Mouse (Mus musculus): ENCODE measurements around the gene Stk11ip. TPM values are rescaled to one million over a fixed set of nuclear protein-coding genes. Genes with fewer than 3 reads are reported as not detected.

The Stk11ip gene
- polyA plus RNA-seq, 1 experiment from 2014 or later, result 11.3 TPM

- 59% methylated on average over 7 of the region's 7 CpGs for WGBS
- Histone ChIP-seq H3K9ac (no peak overlapping the region), H3K27ac (replicated peaks) (no peak overlapping the region), H3K9me3 (no peaks in the 10 kb centered on the region), H3K36me3 (no peaks in the 10 kb centered on the region), H3K27me3 (replicated peaks) (no peaks in the 10 kb centered on the region), H3K4me2 (no peak overlapping the region), H3K4me3 (no peak overlapping the region), H3K4me1 (no peaks in the 10 kb centered on the region)
- ATAC-seq (ENCODE audit: extremely low read depth, insufficient number of reproducible peaks, low FRiP score, low TSS enrichment), result no peak
Measured at GRCm38 (mm10) chr1:75581936-75582624, 60.8 kb downstream of the Stk11ip start.

GRCm38 (mm10) chr1:75582625-75582956 is 61.3 kb downstream of the Stk11ip start:
- Histone ChIP-seq H3K9ac (no peak overlapping the region), H3K4me2 (no peak overlapping the region), H3K36me3 (no peaks in the 10 kb centered on the region), H3K27ac (replicated peaks) (no peak overlapping the region), H3K4me3 (no peak overlapping the region), H3K27me3 (replicated peaks) (no peaks in the 10 kb centered on the region), H3K4me1 (peaks cover 4% of the 10 kb centered on the region), H3K9me3 (no peaks in the 10 kb centered on the region)
- ATAC-seq (ENCODE audit: extremely low read depth, insufficient number of reproducible peaks, low FRiP score, low TSS enrichment), result no peak
- 75% methylated on average over 5 of the region's 5 CpGs for WGBS

GRCm38 (mm10) chr1:75583034-75583433 is 61.7 kb downstream of the Stk11ip start:
- 67% methylated on average over 10 of the region's 10 CpGs for WGBS
- Histone ChIP-seq H3K4me1 (peaks cover 8% of the 10 kb centered on the region), H3K27me3 (replicated peaks) (no peaks in the 10 kb centered on the region), H3K27ac (replicated peaks) (no peak overlapping the region), H3K9ac (no peak overlapping the region), H3K4me2 (no peak overlapping the region), H3K4me3 (no peak overlapping the region), H3K9me3 (no peaks in the 10 kb centered on the region), H3K36me3 (no peaks in the 10 kb centered on the region)
- no peak for ATAC-seq (ENCODE audit: extremely low read depth, insufficient number of reproducible peaks, low FRiP score, low TSS enrichment)

- Histone ChIP-seq H3K27ac (replicated peaks) (no peak overlapping the region), H3K4me3 (no peak overlapping the region), H3K9me3 (no peaks in the 10 kb centered on the region), H3K27me3 (replicated peaks) (peaks cover 3% of the 10 kb centered on the region; the same call in 1 of the 2 replicates), H3K9ac (no peak overlapping the region), H3K36me3 (no peaks in the 10 kb centered on the region), H3K4me1 (peaks cover 32% of the 10 kb centered on the region), H3K4me2 (no peak overlapping the region)
- no peak for ATAC-seq (ENCODE audit: extremely low read depth, insufficient number of reproducible peaks, low FRiP score, low TSS enrichment)
- 70% methylated on average over 3 of the region's 3 CpGs for WGBS
Measured at GRCm38 (mm10) chr1:75586791-75587190, 65.5 kb downstream of the Stk11ip start.

Other genes with a start within 250 kb of the Stk11ip start
- gene Resp18, start 243.1 kb upstream of the Stk11ip start, polyA plus RNA-seq (2015; fragmentation: Nextera tagmentation; extraction: Ambion mirVana), result 0.75 TPM in 1 of 2 replicates, not detected in the other
- 115 and 121 TPM in 2 replicates for gene Dnpep, start 203.5 kb upstream of the Stk11ip start, polyA plus RNA-seq (2015; fragmentation: Nextera tagmentation; extraction: Ambion mirVana)
- gene Des, start 161.2 kb upstream of the Stk11ip start, polyA plus RNA-seq (2015; fragmentation: Nextera tagmentation; extraction: Ambion mirVana), result 393 and 426 TPM in 2 replicates
- gene Speg, start 146.2 kb upstream of the Stk11ip start, polyA plus RNA-seq (2015; fragmentation: Nextera tagmentation; extraction: Ambion mirVana), result 55.1 and 58.8 TPM in 2 replicates
- 70.7 and 73.7 TPM in 2 replicates for gene Gmppa, start 85.6 kb upstream of the Stk11ip start, polyA plus RNA-seq (2015; fragmentation: Nextera tagmentation; extraction: Ambion mirVana)
- gene Asic4, start 71.1 kb upstream of the Stk11ip start, polyA plus RNA-seq (2015; fragmentation: Nextera tagmentation; extraction: Ambion mirVana), result 0.28 and 0.31 TPM in 2 replicates
- 26.0 and 28.6 TPM in 2 replicates for gene Chpf, start 42.2 kb upstream of the Stk11ip start, polyA plus RNA-seq (2015; fragmentation: Nextera tagmentation; extraction: Ambion mirVana)
- gene Tmem198, start 42.0 kb upstream of the Stk11ip start, polyA plus RNA-seq (2015; fragmentation: Nextera tagmentation; extraction: Ambion mirVana), result 0.43 and 0.49 TPM in 2 replicates
- gene Obsl1, start 15.1 kb upstream of the Stk11ip start, polyA plus RNA-seq (2015; fragmentation: Nextera tagmentation; extraction: Ambion mirVana), result 91.0 and 93.0 TPM in 2 replicates
- 5.5 and 6.0 TPM in 2 replicates for gene Inha, start 14.5 kb upstream of the Stk11ip start, polyA plus RNA-seq (2015; fragmentation: Nextera tagmentation; extraction: Ambion mirVana)
- gene Slc4a3, start 24.7 kb downstream of the Stk11ip start, polyA plus RNA-seq (2015; fragmentation: Nextera tagmentation; extraction: Ambion mirVana), result 25.3 and 25.4 TPM in 2 replicates